Mouse (Mus musculus) megakaryocyte-erythroid progenitor cell, adult 5-6 weeks (primary cell): ENCODE data around the gene Abhd6. TPM values are rescaled to one million over a fixed set of nuclear protein-coding genes. Genes with fewer than 3 reads are reported as not detected.
"Not testable (repeated sequence)": the region's sequence is repeated elsewhere in the genome, so short reads cannot be mapped to it uniquely, and the experiment has no call there.

ENCODE experiments used
- ATAC-seq: replicated peaks from 2 replicates; pipeline ENCODE4 v1.8.0; 2016; ENCODE audit warnings: mild to moderate bottlenecking, inconsistent platforms; ENCODE audit not compliant: severe bottlenecking, poor library complexity, low FRiP score, low TSS enrichment
- total RNA-seq, 2 experiments: library from RNA; stranded (forward) in 1 of 2; stranded (reverse) in 1 of 2; fragments of 200-1000, 215-1000 nt in 1 of 2; fragments of >200 nt in 1 of 2; fragmentation: Nextera tagmentation in 1 of 2; gene quantifications; 2 replicates each; pipeline ENCODE4 v1.2.3; 2014 to 2017

The Abhd6 gene
- total RNA-seq, 2 experiments from 2014 or later: 0.24 TPM; not detected in 1

DNA sequence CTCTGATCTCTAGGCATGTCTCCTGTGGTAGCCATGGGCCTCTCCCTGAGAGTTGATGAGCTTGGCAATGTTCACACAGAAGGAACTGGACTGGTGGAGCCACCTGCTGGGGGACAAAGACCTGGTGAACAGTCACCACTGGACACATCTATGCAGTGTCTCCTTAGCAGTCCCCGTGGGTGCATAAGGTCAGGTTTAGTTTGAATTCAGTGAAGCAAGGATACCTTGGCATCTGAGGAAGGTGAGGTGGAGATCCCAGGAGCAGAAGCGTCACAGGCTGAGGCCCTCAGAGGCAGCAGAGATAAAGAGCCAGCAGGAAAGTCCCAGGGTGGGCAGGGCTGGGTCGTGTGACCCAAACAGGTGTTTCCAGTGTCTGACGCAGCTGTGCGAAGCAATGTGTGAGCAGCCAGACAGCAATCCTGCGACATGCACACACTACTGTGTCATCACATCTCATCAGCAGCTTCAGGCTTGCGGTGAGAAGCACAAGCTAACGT is 8.4 kb upstream of the Abhd6 start, which contains the start of gene Dnase1l3:
Gene Dnase1l3, minus strand, starts transcription at position 303 of the 497 bp plus-strand sequence.
- ATAC-seq: no peak

DNA sequence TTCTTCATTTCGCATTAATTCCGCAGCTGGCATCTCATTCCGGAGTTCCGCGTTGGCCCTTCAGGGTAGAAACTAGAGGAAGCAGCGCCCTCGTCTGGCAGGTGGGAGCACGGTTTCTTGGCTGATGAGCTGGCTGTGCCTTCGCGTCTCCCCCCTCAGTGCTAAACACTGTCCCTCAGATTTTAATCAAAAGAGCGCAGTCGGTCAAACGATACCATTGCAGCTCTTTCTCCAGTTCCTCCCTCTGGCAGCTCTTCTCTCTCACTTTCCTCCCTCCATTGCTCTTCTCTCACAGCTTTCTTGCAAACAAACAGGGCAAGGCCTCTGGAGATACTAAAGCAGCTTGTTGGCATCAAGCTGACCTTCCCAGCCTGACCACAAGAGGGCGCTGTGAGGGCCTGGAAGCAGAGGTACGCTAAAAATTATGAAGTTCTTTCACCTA is 5.4 kb upstream of the Abhd6 start:
- ATAC-seq: peak; percentile 95

DNA sequence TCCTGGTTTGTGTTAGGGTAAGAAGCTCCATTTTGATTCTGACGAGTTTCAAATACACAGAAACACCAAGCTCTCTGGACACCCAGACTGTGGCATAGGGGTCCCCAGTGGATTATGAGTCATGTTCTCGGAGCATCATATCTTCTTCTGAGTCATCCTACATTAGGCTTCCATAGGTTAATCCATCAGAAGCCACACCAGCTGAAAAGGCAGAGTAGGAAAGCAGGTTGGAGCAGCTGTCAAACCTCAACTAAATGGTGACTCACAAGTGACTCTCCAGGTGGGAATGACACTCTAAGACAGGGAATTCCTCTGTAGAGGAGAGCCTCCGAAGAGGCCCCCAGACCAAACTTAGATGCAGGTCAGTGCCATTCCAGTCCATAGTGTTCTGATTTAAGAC is 3.7 kb upstream of the Abhd6 start:
- no peak for ATAC-seq

DNA sequence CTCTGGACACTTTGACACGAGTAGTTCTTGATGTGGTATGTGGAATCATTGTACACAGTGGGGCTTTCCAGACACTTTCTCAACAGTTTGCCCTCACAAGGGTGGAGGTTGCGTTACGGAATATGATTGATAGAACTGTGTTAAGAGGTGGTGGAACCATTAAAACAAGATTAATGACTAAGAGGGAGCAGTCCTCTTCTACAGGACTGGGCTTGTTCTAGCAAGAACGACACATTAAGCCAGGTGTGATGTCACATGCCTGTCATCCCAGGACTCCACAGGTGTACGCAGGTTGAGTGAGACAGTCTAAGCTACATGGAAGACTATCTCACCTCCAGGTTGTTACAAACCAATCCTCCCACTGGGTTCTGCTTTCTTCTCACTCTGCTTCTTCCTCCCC is 3.3 kb upstream of the Abhd6 start:
- no peak for ATAC-seq

DNA sequence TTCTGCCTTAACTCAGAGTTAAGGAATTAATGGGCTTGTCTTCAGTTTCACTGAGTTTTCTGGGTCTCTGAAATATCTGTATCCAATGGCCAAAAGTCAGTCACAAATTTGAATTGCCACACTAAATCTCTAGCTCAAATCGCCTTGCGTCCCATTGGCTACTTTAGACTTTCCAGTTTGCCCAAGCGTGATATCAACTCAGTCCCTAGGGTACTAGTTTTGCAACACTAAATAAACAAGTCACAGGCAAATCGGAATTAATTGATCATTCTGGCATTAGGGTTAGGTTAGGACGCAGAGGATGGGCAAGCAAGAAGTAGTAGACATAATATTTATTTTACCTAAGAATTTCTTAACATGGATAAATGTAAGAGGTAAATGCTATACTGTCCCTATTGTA is 2.5 kb upstream of the Abhd6 start:
- ATAC-seq: no peak

DNA sequence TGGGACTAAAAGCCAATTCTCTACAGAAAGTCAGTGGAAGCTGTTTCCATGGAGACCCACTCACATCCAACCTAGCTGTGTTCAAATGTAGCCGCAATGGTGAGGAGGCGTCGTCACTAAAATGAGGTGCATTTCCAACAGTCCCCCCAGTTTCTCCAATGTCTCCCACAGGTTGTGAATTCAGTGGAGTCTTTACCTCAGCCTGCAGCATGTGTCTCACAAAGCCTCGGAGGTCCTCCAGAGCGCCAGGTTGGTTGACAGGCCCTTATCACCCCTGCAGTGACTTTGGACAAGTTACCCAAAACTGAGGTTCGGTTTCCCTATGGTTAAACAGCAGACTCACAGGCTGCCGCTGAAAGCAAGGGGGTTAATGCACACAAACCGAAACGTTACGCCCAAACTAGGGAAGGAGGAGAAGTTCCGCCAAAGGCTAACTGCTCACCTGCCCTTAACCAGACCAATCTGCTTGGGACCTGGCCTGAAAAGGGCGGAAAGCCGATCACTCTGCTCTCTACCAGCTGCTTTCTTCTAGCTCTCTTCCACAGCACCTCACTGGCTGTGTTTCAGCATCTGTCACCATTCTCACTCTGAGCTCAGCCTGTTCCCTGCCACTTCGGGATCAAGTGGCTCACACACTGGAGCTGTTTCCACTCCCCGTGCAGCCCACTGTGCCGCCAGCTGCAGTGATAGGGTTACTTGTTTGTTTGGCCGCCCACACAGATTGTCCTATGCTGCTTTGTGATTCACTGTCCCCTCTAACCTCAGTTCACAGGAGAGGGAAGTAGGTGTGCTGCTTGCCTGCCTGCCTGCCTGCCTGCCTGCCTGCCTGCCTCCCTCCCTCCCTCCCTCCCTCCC is 1.6 kb upstream of the Abhd6 start:
- ATAC-seq: no peak

DNA sequence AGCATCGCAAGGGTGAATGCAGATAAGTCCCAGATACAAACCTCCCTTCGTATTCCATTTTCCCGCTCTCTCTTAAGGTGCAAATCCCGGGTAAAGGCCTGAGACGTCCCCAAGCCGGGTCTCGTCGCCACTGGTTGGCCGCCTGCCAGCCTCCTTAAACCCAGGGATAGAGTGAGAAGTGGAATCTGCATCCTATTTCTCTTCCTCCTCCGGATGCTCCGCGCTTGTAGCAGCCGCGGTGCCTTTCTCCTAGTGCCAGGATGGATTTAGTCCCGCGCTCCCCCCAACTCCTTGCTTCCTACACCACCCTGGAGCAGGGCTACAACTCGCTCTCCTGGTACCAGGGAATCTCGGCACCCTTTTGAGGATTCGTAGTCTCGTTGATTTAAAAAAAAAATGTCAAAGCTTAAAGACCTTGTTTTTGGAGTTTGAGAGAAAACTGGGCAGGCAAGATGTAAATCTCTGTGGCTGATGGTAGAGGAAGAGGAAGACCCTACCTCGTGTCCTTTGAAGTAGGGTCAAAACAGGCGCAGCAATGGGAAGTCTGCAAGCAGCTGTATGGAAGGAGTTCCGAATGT is 480 bp downstream of the Abhd6 start:
- peak; percentile 34; the same call in 1 of the 2 replicates for ATAC-seq

DNA sequence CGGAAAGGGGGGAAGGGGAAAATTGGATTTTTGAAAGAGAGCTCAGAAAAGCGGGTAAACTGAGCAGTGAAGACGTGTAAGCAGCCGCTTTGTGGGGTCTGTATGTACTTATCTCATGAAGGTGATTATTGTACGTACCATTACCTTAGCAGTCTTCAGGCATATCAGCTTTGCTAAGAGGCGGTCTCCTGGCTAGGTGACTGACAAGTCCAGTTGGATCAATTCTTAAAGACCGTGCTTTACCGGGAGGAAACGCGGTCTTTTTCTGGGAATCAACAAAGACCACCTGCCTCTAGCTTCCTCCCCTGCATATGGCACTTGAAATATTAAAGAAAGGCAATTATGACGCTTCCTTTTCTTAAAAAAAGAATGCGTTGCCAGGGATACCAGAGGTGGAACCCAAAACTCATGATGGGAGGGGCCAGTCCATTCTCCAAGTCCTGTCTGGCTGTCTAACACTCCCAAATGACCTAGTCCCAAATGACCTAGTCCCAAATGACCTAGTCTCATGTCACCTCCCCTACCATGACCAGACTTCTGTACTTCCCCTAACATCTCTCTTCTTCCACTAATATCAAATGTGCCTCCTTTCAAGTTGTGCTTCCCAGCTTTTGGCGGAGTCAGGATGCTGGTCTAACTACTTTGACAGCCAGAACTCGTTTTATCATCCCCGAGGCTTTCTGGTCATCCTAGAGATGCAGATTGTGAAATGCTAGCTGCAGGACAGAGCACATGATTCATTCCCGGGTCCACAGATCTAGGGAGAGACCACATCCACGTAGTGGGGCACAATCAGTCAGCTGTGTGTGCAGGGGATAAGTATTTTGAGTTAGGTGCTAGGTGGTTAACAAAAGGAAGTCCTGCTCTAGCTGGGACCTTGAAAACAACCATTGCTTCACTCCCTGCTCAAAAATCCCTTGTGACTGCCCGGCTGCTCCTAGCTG is 1.3 kb downstream of the Abhd6 start:
- ATAC-seq: no peak

DNA sequence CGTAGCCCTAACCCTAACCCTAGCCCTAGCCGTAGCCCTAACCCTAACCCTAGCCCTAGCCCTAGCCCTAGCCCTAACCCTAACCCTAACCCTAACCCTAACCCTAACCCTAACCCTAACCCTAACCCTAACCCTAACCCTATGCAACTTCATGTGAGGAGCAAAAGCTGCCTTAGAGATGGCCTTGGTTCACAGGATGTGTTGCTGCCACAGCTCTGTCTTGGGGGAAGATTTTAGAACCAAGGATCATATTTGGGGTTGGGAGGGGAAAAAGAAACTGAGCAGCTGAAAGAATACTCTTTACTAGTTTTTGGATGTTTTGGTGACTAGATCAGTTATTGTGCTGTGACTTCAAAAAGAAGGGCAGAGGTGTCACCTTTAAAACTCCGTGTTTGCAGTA is 3.4 kb downstream of the Abhd6 start:
- not testable (repeated sequence) for ATAC-seq

DNA sequence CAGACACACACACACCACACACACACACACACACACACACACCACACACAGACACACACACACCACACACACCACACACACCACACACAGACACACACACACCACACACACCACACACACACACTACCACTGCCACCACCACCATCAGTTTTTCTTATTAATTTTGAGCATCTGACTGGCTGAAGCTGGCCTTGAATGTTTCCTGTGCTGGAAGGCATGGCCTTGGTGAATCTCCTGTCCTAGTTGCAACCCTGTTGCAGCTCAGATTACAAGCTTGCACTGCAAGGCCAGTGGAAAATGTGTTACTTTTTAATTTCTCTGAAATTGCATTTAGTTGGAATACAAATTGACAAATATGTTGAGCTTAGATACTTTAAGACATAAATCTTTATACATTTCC is 4.4 kb downstream of the Abhd6 start:
- ATAC-seq: no peak

DNA sequence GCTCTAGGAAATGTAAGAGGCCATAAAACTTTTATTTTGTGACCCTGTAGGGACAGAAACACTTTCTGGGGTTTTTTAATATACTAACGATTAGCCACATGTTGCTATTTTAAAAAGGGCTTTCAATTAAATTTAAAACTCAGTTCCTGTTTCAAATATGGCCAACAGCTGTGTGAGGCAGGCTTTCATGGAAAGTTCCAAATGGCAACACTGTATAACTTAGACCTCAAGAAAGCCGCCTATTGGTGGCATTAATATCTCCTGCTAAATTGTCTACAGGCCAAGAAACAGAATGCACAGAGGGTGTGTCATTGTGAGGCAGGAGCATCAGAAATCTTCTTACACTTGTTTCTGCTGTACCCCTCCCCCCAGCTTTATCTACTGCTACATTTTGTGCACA is 4.8 kb downstream of the Abhd6 start:
- ATAC-seq: no peak

DNA sequence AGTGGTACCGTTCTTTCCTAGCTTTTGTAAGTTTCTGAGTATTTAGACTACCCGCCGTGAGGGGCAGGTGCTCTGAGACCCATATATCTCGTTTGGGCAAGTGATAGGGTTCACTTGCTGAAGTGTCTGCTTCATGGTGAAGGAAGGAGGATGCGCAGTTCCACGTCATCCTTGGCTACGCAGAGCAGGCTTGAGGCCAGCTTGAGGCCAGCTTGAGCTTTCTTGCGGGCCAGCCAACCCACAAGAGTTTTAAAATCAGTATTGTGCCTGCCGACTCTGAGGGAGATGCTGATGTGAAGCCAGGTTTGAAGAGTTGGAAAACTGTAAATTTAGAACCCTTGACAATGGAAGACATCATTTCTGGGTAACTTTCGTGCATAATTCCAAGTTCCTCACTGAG is 5.2 kb downstream of the Abhd6 start:
- ATAC-seq: no peak

DNA sequence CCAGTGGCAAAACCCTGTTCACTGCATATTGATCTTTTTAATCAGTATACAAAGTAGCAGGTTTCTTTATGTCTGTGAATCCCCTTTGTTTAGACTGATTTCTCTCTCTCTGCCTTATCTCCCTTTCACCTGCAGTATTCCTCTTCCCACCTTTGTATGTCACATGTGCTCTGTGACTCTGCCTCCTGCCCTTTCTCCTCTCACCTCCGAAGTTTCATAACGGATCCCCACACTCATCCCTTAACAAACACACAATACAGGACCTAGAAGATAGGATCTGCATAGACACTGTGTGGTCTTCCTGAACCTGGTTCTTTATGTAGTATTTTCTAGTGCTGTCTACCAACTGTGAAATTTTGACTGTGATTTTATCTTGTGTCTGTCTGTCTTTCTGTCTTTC is 8.6 kb downstream of the Abhd6 start:
- no peak for ATAC-seq

DNA sequence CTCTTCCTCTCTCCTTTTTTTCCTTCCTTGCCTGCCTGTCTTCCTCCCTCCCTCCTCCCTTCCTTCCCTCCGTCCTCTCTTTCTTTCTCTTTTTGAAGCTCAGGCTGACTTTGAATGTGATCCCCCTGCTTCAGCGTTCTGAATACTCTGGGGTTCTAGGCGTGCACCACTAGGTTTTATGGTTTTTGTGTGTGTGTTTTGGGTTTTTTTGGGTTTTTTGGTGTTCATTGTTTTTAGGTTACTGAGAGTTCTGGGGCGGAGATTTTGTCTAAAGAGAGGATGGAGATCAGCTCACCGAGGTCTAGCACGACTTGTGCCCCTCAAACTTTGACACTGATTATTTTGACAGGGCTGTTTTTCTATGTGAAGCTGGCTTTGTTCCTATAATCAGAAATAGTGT is 9.2 kb downstream of the Abhd6 start:
- no peak for ATAC-seq

DNA sequence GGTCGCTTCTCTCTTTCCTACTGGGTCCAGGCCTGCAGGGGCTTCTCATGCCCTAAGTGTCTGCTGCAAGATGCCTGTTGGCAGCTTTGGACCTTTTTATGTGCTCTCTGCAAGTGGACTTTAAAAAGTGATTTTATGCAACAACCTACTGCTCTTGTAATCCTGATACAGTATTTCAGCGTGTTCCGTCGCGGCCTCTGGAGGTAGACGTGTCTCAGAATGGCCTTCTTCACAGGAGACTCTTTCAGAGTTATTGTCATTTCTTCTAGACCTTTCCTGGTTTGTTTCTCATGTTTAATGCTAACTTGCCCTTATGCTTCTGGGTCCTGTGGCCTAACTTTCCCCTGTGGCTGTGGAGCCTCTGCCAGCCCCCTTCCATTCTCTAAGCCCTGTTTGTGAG is 13.1 kb downstream of the Abhd6 start:
- ATAC-seq: no peak

DNA sequence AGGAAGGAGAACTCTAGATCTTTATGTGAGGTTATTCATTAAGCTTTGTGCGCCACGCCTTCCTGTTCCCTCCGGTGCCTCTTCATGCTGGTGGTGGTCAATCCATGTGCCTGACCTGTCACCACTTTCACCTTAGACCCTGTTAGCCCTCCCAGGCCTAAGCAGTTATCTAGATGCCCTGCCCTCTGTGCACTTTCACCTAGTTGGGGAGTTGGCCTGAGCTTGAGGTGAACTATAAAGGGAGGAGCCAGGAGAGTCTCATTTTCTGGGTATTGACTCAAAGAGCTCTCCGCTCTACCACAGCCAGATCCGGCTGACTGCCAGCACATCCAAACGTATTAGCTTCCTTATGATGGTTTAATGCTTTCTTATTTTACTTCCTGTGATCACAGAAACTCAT is 13.6 kb downstream of the Abhd6 start:
- 0 out of 2 replicates have a peak, but pooled peaks have one; percentile 30 for ATAC-seq

DNA sequence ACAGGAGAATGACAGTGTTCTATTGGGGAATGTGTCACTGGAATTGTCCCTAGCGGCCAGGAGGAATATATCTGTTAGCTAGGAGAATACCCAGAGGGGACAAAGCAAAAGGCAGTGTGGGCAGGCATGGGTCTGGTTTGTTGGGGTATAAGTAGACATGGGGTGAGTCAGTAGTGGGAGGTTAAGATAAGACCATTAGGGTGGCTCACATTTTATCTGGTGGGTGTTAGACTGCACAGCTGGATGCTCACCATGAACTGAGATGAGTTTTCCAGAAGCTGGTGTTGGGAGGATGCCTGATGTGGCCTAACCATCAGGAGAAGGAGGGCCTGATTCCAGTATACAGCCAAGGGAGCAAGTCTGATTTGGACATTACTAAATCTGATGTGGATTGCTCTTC is 14.2 kb downstream of the Abhd6 start:
- ATAC-seq: peak; percentile 52; the same call in 1 of the 2 replicates

DNA sequence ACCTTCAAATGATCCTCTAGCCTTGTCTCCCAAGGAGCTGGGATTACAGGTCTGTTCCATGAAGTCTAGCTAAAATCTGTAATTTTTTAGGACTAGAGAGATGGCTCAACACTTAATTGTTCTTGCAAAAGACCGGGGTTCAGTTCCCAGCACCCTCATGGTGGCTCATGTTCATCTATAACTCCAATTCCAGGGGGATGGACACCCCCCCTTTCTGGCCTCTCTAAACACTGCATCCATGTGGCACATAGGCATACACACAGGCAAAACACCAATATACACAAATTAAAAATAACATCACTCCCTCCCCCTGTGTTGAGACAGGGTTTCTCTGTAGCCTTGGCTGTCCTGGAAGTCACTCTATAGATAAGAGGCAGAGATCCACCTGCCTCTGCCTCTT is 17.3 kb downstream of the Abhd6 start:
- no peak for ATAC-seq

DNA sequence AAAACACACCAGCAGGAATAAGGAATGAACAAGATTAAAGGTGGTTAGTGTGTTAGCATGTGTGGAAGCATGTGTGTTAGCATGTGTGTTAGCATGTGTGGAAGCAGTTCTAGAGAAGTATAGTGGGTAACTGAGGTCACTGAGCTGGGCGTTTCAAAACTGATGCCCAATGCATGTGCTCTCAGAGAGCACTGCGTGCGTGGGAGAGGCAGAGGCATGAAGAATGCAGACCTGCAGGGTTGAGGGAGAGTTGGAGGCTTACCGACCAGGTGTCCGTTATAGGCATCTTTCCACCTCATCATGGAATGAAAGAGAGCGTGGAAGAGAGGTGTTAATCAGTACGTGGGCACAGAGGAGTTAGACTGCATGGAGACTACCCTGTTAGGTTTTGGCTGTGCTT is 17.8 kb downstream of the Abhd6 start:
- no peak for ATAC-seq

DNA sequence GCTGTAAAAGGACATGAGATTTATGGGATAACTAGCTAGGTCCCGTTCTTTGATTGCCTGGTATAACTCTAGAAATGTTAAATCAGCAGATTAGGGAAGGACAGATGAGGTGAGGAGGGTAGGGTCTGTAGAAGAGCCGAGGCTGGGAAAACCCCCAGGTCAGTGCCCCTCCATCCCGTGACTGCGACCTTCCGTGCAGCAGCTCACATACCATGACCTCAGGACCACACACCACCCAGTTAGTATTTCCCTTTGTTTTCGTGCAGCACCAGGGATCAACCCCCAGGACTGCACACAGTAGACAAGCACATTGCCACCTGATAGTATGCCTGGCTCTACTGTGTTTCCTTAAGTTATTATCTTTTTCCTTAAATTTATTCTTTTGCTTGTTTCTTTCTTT is 21.8 kb downstream of the Abhd6 start:
- no peak for ATAC-seq
